Mouse (Mus musculus): ENCODE data around the gene Naa38.

Naa38 gene

GRCm38 (mm10) chr11:69395235-69395633 is at the start of gene Naa38, which contains the start of gene Cyb5d1:
TSS of gene Naa38 (plus strand) at chr11:69395487.
TSS of gene Cyb5d1 (minus strand) at chr11:69395631.
- peak in 1 of 2 experiments; percentile 81 for DNase-seq (ENCODE audit: low spot score in 2 of 2)

- no peak for DNase-seq (ENCODE audit: low spot score in 2 of 2)
These were observed 48.8 kb upstream of the Naa38 start for GRCm38 (mm10) chr11:69346441-69346840.

DNA sequence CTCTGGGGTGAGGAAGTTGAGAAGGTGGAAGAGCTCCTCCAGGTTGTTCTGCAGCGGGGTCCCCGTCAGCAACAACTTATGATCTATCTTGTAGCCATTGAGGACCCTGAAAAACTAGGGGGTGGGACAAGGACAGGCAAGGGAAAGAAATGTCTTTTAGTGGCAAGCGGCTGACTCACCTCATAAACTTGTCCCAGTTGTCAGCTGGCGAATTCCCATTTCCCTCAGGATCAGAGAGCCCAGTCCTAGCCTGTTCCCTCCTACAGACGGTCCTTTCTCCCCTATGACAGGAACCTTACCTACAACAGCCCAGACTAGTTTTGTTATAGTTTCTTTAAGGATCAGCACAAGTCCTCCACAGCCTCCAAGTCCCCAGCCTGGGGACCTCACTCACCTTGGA is 38.7 kb upstream of the Naa38 start:
- no peak for DNase-seq (ENCODE audit: low spot score in 2 of 2)

- no peak for DNase-seq (ENCODE audit: low spot score in 2 of 2)
These were observed 37.6 kb upstream of the Naa38 start for GRCm38 (mm10) chr11:69357690-69358089.

DNA sequence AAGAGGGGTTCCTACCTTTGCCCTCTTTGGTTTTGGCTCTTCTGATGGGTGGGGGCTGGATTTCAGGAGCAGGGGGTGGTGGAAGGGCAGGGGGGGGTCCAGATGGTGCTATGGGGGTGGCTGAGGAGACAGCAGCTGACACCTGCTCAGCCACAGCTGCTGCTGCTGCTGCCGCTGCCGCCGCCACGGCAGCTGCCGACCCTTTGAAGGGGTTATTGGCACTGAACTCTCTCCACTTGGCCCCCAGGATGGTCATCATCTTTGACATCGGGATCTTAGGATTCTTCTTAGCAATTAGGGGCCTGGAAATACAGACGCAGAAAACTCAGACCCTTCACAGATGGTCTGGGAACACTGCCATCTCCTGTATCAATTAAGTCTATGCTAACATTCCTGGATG is 33.3 kb upstream of the Naa38 start:
- no peak for DNase-seq (ENCODE audit: low spot score in 2 of 2)

DNA sequence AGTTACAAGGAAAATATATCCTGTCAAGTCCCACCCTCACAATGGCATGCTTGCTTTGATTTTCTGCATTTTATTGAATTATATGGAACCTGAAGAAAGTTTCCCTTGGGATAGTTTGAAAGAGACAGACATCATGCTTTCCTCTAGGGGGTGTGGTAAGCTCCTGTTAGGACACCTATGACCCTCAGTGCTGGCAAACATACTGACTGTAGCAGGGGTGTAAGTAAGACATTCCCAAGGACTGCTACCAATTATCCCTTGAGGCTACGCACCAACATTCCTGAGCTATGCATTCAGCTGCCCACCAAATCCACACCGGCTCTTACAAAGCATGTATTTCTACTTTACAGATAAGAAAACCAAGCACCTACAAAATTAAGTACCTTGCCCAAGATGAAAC is 32.8 kb upstream of the Naa38 start:
- DNase-seq (ENCODE audit: low spot score in 2 of 2) = no peak

- no peak for DNase-seq (ENCODE audit: low spot score in 2 of 2)
These were observed 30.9 kb upstream of the Naa38 start for GRCm38 (mm10) chr11:69364376-69364775.

GRCm38 (mm10) chr11:69364910-69365309 is 30.4 kb upstream of the Naa38 start:
- peak; percentile 90 to 95 for DNase-seq (ENCODE audit: low spot score in 2 of 2)

DNA sequence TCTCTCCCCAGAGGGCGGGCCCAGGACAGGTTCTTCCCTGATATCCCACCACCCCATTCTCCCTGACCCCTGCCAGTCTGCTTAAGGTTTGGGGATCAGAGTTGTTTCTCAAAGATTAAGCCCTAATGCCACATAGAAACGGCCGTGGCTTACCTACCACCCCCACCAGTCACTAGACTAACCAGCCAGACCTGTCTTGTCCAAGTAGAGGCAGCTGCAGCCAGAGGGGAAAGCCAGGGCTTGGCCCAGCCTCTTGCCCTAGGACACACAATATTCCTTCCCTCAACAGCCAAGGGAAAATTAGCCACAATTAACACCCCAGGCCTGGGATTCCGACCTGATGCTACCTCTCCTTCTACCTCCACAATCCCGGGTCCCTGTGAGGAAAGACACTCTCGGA is 29.6 kb upstream of the Naa38 start:
- no peak for DNase-seq (ENCODE audit: low spot score in 2 of 2)

- DNase-seq (ENCODE audit: low spot score in 2 of 2) = peak; percentile 96 to 98
These were observed 29.0 kb upstream of the Naa38 start for GRCm38 (mm10) chr11:69366157-69366854.

GRCm38 (mm10) chr11:69366855-69367615 is 28.3 kb upstream of the Naa38 start:
- no peak for DNase-seq (ENCODE audit: low spot score in 2 of 2)

DNA sequence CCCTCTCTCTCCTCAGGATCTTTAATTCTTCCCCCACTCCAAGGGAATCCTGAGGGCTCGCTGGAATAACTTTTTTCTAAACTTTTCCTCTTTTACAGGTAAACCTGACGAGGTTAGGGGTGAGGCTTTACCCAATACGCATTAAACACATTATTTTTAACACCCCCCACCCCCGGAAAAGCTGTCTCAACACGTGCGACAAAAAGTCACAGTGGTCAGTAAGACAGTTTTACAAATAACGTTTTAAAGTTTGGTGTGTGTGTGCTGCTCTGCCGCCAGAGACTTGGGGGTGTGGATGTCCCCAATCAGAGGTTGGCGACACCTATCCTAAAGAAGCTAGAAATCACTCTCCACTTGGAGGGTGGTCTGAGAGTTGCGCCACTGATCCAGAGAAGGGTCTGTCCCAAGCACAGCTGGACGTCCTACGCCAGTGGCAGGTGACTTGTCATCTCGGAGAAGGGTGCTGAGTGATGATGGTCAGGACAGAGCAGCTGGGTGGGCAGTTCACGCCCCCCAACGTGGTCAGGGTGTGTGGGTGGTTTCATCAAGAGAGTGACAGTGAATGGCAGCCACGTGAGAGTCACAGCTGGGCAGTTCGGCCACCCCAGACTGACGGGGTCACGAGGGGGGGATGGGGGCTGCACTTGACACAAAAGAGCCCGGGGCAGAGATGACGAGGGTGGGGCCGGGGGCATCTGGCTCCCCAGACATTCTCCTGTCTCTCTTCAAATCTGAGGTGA is 27.5 kb upstream of the Naa38 start:
- no peak for DNase-seq (ENCODE audit: low spot score in 2 of 2)

GRCm38 (mm10) chr11:69368356-69369214 is 26.7 kb upstream of the Naa38 start:
- DNase-seq (ENCODE audit: low spot score in 2 of 2) = peak in 1 of 2 experiments; percentile 43

GRCm38 (mm10) chr11:69369215-69369989 is 25.9 kb upstream of the Naa38 start, which contains the start of gene Chd3:
TSS of gene Chd3 (minus strand) at chr11:69369406.
- no peak for DNase-seq (ENCODE audit: low spot score in 2 of 2)

DNA sequence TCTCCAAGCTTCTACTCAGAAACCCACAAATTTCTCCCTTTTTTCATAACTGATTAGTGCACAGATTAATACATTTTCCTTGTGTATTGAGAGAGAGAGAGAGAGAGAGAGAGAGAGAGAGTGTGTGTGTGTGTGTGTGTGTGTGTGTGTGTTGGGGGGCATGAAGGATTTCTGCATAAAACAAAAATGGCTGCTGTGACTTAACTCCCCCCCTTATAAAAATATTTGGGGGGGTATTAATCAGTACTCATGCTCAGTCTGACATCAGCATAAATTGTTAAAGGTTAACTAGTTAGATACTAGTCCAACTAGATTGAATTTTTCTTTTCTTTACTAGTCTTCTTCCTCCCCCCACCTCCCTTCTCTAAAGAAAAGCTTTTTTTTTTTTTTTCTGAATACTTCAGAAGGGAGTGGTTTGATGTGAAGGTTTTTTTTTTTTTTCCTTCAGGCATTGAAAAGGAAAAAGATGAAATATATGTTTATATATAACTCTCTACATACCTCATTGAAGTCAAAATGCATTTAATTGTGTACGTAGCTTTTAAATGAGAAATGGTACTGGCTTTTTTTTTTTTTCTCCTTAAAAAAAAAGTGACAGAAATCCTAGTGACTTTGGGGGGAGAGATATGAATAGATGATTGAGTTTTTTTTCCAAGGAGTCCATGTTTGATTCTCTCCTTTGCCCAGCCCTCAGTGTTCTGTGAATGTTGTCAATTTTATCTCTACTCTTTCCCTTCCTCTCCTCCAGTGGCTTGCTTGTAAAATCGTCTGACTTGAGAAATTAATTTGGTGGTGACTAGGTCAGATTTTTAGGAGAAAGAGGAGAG is 25.1 kb upstream of the Naa38 start:
- no peak for DNase-seq (ENCODE audit: low spot score in 2 of 2)

- DNase-seq (ENCODE audit: low spot score in 2 of 2) = no peak
These were observed 24.5 kb upstream of the Naa38 start for GRCm38 (mm10) chr11:69370817-69371215.

DNA sequence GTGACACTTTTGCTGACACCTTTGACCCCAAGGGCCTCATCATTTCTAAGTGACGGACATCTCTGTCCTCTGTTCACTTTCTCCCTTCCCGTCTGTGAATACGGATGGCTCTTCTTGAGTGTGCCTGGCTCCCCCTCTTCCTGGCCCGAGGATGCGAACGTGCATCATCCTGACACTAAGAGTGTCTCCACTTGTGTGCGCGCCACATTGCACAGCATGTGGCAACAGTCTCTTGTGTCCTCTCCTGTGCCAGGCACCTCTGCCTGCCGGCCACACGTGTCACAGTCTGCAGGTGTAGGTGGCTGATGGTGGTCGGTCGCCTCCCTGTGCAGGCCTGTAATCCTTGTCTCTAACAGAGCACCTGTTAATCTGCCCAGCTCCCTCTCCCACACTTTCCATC is 23.7 kb upstream of the Naa38 start:
- DNase-seq (ENCODE audit: low spot score in 2 of 2) = no peak

GRCm38 (mm10) chr11:69372056-69372779 is 23.1 kb upstream of the Naa38 start:
- no peak for DNase-seq (ENCODE audit: low spot score in 2 of 2)

DNA sequence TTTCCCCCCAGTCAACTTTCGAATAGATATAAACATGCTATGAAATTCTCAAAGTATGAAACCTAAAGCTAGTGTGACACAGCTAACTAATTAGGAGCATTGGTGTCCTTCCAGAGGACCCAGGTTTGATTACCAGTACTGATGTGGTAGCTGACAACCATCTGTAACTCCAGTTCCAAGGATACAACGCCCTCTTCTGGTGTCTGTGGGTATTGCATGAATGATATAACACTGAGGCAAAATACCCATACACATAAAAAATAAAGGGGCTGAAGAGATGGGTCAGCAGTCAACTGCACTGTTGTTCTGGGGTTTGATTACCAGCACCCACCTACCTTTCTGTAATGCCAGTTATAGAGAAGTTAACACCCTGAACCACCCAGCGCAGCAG is 22.5 kb upstream of the Naa38 start:
- DNase-seq (ENCODE audit: low spot score in 2 of 2) = no peak

All from urinary bladder, postnatal 4 days (tissue).